Mouse (Mus musculus): Measurements from ENCODE around the gene Paxx.

DNA sequence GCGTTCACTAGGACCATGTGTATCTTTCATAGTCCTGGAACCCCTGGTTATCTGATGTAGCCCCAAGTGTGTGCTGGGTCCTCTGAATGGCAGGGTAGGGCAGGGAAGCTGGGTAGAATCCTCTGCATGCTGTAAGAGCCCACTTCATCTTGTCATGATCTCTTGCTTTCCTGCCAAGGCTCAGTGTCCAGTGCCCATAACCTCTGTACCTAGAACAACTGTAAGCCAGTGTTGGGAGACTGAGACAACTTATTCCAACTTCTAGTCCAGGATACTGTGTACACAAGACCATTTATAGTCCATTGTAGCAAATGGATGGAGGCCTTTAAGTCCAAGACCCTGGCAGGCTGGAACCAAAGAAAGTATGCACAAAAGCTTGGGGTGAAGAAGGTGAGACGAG, 4.4 kb upstream of the Paxx start:
- TF ChIP-seq CTCF (IDR thresholded peaks at IDR 0.05; ENCODE audit: borderline replicate concordance, insufficient read depth, low read depth, low read length), result no peak
- no peak for TF ChIP-seq POLR2A (IDR thresholded peaks at IDR 0.05; ENCODE audit: borderline replicate concordance, insufficient read depth, low read length)

Measured in cerebellum, adult 2 months (tissue).